Mouse (Mus musculus): ENCODE measurements around the gene Flt3l.
"Not testable (repeated sequence)": the region's sequence is repeated elsewhere in the genome, so short reads cannot be mapped to it uniquely, and the experiment has no call there.

Gene Flt3l

DNA sequence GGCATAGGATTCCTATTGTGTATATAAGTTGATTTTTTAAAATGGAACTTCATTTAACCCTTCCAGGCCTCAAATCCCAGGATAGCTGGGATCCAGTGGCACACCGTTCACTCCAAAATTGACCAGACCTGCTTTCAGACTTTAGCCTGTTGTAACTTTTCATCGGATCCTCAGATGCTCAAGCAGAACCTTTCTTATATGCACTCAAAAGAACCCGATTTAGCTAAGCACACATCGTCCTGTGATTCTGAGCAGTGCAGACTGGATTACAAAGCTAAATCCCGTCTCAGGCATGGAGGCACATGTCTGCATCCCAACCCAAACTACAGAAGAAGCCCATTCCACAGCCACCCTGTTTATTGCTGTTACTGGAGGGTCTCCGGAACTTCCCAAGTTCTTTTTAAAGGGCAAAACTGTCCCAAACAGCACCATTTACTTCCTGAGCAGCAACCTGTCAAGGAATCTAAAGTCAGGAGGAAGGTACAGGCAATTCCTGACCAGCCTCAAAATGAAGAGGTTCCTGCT is 8.5 kb downstream of the Flt3l start:
- in situ Hi-C loops (cut with MboI; ENCODE audit: unreplicated experiment in 2 of 2), result loop anchor here in 1 of 2 experiments (5.0 to 10.0 kb wide), 4 partner anchors 45 to 587 kb away; partner anchors contain the start of genes Prmt1, Rpl18 and Sphk2

DNA sequence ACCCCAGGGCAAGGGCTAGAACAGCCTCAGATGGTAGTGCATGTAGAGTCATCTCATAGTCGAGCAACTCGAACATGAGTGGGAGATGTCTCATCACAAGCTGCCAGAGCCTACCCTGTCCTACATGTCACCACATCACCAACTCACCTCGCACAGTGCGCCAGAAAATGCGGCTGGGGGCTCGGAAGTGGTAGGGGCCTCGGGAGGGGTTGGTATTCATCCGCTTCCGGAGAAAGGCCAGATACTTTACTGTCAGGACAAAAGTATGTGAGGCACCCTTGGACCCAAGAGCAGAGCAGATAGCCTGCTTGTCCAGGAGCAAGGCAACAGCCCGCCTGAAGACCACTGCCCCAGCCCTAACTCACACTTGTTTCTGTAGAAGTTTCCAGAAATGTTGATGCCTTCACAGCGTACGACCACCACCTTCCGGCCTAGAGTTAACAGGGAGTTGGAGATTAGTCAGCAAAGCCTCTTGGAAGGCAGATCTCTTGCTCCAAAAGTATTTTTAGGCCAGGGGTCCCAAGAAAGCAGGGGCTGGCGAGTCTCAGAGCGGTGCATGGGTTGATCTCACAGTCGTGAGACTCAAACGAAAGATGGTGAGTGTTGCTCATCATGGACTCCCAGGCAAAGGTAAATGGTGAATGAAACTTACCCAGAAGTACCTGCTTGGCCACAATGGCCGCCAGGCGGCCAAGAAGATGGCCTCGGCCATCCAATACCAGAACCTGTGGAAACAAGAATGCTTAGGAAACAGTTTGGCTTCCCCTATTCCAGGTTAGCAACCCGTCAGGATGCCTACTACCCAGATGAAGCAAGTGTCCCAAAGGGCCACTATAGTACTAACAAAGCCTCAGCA is 9.2 kb downstream of the Flt3l start:
- in situ Hi-C loops (cut with MboI; ENCODE audit: unreplicated experiment in 2 of 2), result loop anchor here in 1 of 2 experiments (5.0 to 10.0 kb wide), 4 partner anchors 45 to 588 kb away; partner anchors contain the start of genes Prmt1, Rpl18 and Sphk2

DNA sequence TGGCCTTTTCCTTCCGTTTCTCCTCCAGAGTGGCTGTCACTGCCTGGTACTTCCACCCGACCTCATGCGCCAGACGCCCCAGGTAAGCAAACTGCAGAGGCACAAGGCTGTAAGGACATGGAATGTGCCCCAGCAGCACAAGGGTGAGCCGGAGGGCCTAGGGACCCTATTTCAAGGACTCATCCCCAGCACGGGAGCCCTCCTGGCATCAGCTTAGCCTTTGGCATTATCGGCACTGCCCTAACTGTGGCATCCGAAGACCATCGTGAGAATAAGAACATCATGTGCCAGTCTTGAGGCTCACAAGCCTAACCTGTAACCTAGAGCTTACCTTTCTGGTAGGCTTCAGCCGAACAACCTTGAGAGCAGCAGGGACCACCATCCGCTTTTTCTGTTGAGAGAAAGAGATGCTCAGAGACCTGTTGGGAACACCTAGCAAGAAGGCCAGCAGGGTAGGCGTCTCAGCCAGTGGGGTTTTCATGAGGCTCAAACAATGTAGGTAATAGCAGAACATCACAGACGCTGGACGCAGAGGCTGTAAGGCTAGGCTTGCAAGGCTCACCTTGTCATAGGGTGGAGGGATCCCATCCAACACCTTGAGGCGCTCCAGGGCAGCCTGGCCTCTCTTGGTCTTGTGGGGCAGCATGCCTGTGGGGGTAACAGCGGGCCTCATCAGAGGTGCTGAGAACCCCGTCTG is 9.9 kb downstream of the Flt3l start:
- in situ Hi-C loops (cut with MboI; ENCODE audit: unreplicated experiment in 2 of 2), result loop anchor here in 1 of 2 experiments (5.0 to 10.0 kb wide), 4 partner anchors 44 to 589 kb away; partner anchors contain the start of genes Prmt1, Rpl18 and Sphk2

DNA sequence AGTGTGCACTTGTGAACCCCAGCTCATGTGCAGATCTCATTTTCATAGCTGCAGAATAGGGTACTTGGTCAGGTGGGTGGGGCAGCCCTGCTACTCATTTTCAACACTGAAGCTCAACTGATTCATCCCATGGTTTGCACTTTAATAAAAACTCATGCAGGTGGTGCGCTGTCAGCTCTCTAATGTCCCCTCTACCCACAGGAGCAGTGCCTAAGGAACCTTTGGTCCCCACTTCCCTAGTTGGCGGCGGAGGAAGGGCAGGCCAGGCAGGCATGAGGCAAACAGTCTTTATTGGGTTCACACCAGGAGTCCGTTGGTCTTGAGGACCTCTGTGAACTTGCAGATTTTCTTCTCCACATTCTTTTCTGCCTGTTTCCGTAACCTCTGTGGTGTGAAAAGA is 10.6 kb downstream of the Flt3l start:
- in situ Hi-C loops (cut with MboI; ENCODE audit: unreplicated experiment in 2 of 2), result loop anchor here in 1 of 2 experiments (5.0 to 10.0 kb wide), 4 partner anchors 43 to 589 kb away; partner anchors contain the start of genes Prmt1, Rpl18 and Sphk2

DNA sequence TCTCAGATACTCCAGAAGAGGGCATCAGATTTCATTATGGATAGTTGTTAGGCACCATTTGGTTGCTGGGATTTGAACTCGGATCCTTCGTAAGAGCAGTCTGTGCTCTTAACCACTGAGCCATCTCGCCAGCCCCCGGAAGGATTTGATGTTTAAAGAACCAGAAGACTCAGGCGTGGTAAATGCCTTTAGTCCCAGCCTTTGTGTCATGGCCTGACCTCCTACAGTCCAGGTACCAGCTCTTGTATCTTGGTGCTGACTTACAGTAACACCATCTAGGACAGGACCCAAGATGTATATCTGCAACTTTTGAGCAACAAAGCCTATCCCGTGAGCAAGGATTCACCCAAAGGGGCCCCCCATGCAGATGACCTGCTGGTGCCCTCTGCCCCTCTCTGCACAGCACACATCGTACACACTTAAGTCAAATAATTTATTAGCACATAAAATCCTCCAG is 11.1 kb downstream of the Flt3l start:
- in situ Hi-C loops (cut with MboI; ENCODE audit: unreplicated experiment in 2 of 2), result loop anchor here in 1 of 2 experiments (5.0 to 10.0 kb wide), 4 partner anchors 43 to 590 kb away; partner anchors contain the start of genes Prmt1, Rpl18 and Sphk2

DNA sequence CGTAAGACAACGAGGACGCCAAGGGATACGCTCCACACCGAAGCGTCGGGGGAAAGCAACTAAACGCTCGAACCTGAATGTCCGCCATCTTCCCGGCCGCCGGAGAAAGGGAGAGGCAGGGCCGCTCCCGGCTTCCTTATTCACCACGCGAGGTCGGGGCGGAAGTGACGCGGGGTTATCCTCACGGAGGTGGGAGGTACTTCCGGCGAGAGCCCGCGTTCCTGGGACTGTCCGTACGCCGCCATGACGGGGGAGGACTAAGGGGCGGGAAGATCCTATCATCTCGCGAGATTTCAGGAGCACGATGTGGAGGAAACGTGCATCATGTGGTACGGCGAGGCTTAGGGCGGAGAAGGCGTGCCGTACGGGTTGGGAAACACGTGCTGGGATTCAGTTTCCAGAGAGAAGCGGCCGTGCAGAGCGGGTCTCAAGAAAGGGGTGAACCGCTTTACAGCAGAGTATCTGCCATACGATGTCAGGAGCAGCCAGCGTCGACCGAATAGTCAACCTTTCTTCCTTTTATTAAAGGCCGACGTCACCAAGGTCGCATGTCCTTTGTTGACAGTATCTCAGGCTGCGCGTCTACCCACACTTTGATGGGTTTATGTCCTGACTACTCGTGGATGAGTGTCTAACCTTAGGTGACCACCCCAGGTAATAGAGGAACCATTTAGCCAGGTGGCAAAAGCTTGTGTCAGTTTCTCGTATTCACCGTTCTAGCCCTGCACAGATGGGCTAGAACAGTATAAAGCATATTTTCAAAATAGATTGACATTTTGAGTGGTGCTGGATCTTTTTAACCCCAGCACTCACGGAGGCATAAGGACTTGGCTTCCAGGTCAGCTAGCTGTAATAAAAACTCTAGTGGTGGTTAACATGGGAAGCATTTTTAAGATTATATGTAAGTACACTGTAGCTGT is 11.7 kb downstream of the Flt3l start, which contains the start of gene Rps11:
Gene Rps11, minus strand, starts transcription at position 216 of the 920 bp plus-strand sequence.
- in situ Hi-C loops (cut with MboI; ENCODE audit: unreplicated experiment in 2 of 2), result loop anchor here in 1 of 2 experiments (5.0 to 10.0 kb wide), 4 partner anchors 42 to 590 kb away; partner anchors contain the start of genes Prmt1, Rpl18 and Sphk2

DNA sequence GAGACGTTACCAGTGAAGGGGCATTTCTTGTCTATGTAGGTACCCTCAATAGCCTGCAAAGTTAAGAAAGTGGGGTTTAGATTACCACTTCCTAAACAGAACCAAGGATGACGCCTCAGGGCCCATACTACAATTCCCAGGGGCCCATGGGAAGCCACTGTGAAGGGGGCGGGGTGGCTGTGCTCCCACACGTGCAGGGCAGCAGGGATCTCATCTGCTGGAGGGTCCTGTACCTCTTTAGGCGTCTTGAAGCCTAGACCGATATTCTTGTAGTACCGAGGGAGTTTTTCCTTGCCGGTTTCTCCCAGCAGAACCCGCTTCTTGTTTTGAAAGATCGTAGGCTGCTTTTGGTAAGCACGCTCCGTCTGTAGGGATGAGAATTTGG is 13.1 kb downstream of the Flt3l start:
- in situ Hi-C loops (cut with MboI; ENCODE audit: unreplicated experiment in 2 of 2), result loop anchor here in 1 of 2 experiments (10.0 kb wide), 1 partner anchor 592 kb away; the partner anchor contains the start of genes Rpl18 and Sphk2

DNA sequence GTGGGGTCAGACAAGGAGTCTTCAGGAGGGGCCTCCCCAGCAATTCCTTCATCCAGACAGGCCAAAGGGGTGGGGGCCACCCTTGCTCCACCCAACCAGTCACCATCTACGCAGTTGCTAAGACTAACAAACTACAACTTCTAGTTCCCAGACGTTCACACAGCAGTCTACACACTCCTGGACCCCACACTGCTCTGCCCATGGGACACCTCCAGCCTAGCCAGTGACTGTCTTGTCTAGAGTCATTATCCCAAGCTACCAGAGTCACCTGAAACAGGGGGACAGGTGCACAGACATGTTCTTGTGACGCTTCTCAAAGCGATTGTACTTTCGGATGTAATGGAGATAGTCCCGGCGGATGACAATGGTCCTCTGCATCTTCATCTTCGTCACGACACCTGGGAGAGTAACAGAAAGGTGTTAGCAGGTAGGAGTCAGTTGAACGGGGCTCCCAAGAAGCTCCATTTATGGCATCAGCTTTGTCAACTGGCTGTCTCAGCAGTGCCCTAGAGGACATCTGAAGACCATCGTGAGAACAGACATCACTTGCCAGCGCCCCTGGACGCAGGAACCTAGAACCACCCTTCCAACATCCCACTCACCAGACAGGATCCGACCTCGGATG is 13.6 kb downstream of the Flt3l start:
- in situ Hi-C loops (cut with MboI; ENCODE audit: unreplicated experiment in 2 of 2), result loop anchor here in 1 of 2 experiments (10.0 kb wide), 1 partner anchor 592 kb away; the partner anchor contains the start of genes Rpl18 and Sphk2

DNA sequence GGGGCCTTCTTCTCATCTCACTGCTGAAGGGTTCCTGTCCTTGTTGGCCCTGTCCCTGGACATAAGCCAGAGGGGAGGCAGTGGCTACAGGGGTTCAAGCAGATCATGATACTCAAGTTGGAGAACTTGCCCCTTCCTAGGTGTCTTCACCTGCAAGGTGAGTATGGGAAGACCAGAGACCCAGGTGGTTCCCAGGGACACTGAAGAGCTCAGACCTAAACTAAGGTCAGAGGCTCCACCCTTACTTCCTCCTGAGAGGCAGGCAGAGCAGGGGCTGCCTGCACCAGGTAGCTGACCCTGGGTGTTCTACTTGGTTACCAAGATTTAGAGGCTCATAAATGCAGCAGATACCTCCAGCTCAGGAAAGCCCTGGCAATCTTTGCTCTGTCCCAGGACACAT is 14.3 kb downstream of the Flt3l start:
- in situ Hi-C loops (cut with MboI; ENCODE audit: unreplicated experiment in 2 of 2), result loop anchor here in 1 of 2 experiments (10.0 kb wide), 1 partner anchor 593 kb away; the partner anchor contains the start of genes Rpl18 and Sphk2

DNA sequence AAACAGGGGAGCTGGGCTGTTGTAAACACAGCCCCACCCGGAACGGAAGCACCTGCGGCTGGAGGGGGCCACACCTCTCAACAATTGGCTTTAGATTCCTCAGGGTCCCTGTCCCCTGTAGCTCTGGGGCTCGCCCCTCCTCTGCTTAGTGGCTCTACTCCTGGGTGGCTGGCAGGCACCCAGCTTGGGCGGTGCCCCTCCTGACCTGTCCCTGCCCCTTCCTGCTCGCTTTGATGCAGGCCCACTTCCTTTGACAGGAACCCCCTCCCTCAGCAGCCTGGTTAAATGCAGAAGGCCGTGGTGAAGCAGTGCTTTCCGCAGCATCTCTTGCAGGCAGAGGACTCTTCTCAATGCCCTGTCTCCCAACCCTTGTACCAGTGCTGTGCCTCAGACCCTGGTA is 14.8 kb downstream of the Flt3l start:
- in situ Hi-C loops (cut with MboI; ENCODE audit: unreplicated experiment in 2 of 2), result loop anchor here in 1 of 2 experiments (10.0 kb wide), 1 partner anchor 593 kb away; the partner anchor contains the start of genes Rpl18 and Sphk2

DNA sequence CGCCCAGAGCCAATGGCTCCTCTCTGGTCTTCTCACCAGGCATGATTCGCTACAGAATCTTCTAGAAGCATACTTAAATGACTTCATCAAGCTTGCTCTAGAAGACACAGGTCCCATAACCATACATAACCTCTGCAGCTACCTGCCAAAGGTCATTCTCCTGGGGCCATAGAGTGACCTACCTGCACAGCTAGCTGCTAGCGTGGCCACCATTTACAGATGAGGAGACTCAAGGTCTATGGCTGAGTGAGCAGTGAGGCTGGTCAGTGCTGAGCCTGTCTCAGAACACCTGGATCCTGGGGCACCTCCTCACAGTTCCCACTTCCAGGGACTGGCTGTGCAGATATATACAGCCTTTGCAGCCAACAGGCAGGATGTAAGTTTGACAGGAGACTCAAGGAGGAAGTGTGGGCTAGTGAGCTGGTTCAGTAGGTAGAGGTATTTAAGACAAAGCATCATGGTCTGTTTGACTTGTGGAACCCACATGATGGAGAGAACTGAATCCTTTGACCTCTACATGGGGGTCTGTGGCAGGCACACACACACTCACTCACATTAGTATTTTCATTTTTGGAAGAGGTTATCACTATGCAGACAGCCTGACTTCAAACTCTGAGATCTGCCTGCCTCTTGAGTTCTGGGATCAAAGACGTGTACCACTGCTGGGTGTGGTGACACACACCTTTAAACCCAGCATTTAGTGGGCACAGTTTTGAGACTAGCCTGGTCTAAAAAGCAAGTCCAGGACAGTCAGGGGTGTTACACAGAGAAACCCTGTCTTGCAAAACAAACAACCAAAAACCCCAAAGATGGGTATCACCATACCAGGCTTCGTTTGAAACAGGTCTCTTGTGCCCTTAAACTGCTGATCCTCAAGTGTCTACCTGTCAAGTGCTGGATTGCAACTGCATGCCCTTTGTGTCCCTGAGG is 16.2 kb downstream of the Flt3l start:
- in situ Hi-C loops (cut with MboI; ENCODE audit: unreplicated experiment in 2 of 2), result loop anchor here in 1 of 2 experiments (10.0 kb wide), 1 partner anchor 595 kb away; the partner anchor contains the start of genes Rpl18 and Sphk2

DNA sequence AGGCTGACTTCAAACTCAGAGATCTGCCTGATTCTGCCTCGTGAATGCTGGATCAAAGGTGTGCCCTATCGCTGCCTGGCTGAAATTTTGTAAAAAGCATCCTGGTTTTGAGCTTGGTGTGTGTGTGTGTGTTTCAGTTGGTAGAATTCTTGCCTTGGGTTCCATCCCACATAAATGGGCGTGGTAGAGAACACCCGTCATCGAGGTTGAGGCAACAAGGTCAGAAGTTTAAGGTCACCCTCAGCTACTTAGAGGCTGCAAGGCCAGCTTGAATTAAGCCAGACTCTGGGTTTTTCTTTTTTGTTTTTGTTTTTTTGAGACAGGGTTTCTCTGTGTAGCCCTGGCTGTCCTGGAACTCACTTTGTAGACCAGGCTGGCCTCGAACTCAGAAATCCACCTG is 17.9 kb downstream of the Flt3l start:
- in situ Hi-C loops (cut with MboI; ENCODE audit: unreplicated experiment in 2 of 2), result no loop called here

DNA sequence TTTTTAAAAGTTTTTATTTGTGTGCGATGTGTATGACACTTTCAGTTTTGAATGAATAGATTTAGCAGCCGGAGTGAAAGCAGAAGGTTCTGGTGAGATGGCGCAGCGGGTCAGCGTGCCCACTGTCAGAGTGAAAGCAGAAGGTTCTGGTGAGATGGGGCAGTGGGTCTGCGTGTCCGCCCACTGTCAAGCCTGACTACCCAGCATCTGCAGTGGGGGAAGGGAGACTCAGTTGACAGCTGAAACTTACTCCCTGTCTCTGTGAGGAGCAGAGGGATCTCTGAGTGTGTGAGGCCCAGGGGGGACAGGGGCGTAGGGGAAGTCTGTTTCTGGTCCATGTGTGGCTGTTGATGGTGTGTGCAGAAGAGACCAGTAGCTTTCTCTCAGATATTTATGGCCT is 18.7 kb downstream of the Flt3l start:
- in situ Hi-C loops (cut with MboI; ENCODE audit: unreplicated experiment in 2 of 2), result no loop called here

DNA sequence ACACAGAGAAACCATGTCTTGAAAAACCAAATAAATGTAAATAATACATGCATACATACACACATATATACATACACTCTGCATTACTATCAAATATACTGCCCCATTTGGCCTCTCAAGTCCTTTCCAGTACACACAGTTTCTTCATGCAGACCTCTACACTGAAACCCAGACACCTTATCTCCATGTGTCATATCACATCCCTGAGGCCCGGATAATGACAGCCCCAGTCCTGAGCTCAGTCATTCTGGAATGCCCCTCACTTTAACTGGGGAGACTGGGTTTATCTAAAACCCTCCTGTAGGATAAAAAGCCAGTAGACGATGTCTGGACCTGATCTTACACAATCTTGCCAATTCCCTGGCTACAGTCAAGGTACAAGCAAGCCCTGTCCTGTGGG is 22.8 kb downstream of the Flt3l start:
- in situ Hi-C loops (cut with MboI; ENCODE audit: unreplicated experiment in 2 of 2), result no loop called here

DNA sequence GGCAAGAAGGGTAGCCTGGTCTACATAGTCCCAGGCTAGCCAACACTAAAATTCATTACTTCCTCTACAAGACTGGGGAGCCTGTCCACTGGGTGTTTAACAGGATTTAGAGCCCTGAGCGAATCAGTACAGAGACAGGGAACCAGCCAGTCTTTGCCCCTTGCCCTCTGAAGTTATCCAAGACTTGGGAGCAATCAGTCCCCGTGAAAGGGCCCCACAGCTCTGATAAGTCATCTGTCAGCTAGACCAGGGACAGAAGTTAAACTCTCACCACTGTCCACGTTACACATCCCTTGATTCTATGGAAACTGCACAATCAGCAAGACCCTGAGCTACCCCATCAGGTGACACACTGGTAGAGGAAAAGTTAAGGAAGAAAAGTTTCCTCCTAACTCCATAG is 23.7 kb downstream of the Flt3l start:
- in situ Hi-C loops (cut with MboI; ENCODE audit: unreplicated experiment in 2 of 2), result no loop called here

DNA sequence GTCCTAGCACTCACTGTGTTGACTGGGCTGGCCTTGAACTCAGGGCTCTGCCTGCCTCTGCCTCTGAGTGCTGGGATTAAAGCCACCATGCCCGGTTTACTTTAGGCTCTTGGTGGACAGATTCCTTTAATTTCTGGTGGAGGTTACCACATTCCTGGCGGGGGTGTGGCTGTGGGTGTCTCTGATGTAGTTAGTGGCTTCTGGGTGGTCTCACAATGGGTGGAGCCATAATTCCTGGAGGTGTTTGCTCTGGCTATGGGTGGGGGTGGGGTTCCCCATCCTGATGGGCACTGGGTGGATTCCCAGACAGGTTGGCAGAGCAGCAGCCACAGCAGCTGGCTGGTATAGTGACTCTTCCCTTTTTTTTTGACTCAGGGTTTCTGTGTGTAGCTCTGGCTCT is 24.3 kb downstream of the Flt3l start:
- in situ Hi-C loops (cut with MboI; ENCODE audit: unreplicated experiment in 2 of 2), result no loop called here

DNA sequence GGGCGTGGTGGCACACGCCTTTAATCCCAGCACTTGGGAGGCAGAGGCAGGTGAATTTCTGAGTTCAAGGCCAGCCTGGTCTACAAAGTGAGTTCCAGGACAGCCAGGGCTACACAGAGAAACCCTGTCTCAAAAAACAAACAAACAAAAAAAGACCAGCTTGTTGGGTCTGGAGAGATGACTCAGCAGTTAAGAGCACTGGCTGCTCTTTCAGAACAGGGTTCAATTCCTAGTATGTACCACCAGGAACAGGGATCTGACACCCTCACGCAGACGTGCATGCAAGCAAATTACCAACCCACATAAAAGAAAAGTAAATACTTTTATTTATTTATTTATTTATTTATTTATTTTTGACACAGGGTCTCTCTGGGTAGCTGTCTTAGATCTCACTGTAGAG is 26.1 kb downstream of the Flt3l start:
- in situ Hi-C loops (cut with MboI; ENCODE audit: unreplicated experiment in 2 of 2), result not testable (repeated sequence)
